Mouse (Mus musculus) spleen, postnatal 36 days (tissue): ENCODE results near the gene Tbc1d24.

ENCODE experiments used
- DNase-seq, 2 experiments: peaks; one replicate each; pipeline ENCODE4 v3.0.0; 2022; ENCODE audit warnings: low spot score in 2 of 2, mixed read lengths in 1 of 2

Gene Tbc1d24

DNA sequence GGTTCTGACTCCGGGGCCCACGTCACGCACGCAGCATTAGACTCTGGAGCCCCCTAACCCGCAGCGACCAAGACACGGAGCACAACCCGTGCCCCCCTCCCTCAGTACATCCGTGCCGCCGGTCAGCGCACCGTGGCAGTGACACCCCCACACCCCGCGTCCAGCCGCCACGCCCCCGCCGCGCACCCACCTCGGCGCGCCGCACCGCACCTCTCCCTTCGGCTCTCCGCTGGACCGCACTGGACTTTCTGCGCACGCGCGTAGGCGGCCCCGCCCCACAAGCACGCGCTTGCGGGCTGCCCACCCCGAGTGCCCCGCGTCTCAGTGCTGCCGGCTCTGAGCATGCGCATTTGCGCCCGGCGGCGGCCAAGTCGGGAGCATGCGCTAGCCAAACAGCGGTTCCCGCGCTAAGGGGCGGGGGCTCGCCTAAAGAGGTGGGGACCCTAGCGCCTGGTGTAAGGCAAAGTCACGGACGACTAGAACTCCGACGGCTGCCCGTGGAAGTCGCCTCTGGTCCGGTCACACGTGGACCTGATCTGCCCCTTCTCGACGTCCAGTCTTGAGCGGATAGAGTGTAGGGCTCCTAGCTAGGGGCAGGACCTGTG lies at the start of gene Tbc1d24:
Gene Tbc1d24 (minus strand): TSS at position 279 of the 605 bp plus-strand sequence.
- peak; percentile 84 to 85 for DNase-seq

DNA sequence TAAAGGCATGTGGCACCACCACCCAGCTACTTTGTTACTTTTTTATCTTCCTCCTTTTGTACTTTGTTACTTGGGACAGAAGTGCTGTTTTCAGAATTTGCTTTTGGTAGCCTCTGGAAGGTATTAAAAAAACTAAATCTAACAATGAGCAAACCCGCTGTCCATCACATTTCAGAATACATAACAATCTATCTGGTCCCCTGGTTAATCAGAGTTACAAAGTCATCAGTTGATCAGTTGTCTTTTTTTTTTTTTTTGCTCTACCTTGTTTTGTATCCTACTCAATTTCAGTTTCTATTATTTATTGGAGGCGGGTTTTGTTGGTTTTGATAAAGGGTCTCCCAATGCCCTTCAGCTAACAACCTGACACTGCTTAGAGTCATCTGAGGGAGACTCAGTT lies 47.0 kb upstream of the Tbc1d24 start:
- no peak for DNase-seq

DNA sequence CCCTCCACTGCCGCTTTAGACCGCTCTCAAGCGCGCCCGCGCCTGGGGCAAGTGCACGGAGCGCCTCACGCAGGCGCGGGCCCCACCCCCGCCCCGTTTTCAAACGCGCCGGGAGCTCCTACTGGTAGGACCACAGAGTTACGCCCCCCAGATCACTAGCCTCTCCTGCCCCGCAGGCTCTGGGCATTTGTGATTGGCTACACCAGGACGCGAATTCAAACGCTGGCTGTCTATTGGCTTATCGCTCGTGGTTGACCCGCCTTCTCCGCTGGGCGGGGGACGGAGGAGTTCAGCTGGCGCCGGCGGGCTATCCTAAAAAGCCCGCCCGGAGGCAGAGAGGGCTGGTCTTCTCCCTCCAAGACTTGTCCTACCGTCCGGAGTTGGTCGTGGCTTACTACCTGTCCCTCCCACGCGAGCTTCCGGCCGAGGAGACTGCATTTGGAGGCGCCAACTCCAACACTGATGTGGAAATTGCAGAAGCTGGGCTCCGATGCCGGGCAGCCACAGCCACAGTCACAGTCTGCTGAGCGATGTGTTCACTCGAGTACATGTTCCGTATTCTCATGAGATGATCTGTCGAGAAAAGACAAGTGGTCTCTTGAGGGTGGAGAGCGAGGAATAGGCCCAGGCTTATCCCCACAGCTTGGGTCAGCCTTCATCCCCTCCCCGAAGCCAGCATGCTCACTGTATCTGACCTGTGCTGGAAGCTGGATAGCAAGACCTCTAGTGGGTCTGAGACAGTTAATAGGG lies 46.1 kb upstream of the Tbc1d24 start, which contains the start of gene Ccnf:
Gene Ccnf (minus strand): TSS at position 165 of the 750 bp plus-strand sequence.
- peak; percentile 98 for DNase-seq

DNA sequence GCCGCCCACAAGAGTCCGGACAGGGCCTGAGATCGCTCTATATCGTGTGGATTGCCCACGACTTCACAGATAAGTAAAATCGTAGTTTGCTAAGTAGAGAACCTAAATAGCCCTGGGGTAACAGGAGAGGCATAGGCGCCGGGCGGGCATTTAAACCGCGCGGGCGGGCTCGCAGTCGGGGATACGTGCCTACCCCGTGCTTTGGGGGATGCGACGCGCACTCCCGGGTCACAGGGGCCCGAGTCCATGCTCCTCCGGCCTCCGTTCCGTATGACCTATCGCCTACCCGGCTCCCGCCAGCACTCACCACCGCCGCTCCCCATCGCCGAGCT lies 45.6 kb upstream of the Tbc1d24 start:
- DNase-seq: no peak

DNA sequence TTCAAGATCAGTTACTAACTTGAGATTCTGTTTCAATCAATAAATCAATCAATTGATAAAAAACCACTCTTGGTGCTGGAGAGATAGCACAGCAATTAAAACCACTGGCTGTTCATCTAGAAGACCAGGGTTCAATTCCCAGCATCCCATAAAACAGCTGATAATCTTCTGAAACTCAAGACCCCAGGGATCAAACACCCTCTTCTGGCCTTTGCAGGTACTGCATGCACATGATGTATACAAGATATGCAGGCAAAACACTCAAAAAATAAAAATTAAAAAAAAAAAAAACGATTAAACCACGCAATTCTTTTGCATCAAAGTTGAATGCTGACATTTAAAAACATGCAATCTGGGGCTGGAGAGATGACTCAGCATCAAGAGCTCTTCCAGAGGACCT lies 43.3 kb upstream of the Tbc1d24 start:
- no peak for DNase-seq

DNA sequence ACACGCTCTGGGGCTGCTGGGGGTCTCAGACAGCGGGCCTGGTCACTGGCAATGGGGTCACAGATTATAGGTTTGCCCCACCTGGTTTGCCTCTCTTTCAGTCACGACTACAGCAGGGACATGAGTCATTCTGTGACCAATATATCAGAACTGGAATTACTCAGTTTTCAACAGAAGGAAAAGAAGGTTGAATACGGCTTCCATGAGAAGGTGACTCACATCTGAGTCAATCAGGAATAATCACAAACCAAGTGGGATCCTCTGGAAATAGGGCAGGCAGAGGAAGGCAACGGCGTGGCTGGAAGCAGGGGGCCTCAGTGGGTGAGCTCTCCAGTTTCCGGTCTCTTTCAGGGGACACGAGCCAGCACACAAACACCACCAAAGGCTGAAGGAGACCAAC lies 38.7 kb upstream of the Tbc1d24 start:
- DNase-seq: no peak

DNA sequence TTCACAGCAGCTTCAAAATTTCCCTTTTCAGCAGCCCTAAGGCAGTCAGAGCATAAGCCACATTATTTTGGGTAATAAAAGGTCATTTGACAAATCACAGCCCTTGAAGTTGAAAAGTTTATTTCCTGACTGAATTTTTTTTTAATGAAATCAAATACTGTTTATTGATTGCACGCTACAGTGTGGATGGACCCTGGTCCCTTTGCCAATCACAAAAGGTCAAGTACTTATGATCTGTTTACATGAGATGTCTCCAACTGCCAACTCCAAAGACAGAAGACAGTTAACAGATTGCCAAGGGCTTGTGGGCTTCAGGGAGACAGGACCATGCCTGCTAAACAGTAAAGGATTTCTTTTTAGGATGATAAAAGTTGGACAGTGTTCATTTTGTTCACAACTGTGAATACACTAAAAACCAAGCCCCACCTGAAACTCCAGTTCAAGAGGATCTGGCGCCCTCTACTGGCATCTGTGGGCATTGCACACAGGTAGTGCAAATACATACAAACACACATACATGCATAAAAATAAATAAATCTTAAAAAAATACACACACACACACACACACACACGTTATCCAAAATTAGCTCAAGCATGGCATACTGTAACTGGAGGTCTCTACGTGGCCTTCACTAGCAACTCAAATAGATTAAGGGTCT lies 38.1 kb upstream of the Tbc1d24 start:
- peak in 1 of 2 experiments; percentile 29 for DNase-seq

DNA sequence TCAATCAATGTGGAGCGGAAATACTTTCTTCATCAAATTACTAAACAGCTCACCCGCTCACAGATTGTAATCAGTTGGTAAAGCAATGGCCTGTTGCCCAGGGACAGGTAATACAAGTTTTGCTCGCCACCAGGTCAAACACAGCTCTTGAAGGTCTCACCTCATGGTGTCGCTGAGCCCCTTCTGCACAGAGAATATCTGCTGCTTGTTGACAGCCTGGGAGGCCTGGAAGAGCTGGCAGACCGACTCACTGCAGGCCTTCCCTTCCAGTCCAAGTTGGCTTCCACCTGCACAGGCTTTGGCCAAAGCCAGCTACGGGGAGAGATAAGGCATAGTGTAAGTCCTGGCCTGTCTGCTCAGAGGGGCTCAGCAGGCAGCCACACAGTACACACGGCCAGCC lies 31.6 kb upstream of the Tbc1d24 start:
- no peak for DNase-seq

DNA sequence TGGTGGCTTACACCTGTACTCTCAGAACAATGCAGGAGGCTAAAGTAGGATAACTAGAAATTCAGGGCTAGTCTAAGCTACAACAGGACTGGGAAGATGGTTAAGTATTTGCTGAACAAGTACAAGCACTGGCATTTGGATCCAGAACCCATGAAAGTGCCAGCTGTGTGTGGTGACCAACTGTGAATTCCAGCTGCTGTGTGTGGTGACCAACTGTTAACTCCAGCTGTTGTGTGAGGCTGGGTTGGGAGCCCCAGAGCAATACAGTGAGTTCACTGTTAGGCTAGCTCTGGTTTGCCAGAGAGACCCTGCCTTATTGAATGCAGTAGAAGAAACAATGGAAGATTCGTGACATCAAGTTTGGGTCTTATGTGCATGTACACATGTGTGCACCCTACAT lies 31.1 kb upstream of the Tbc1d24 start:
- no peak for DNase-seq

DNA sequence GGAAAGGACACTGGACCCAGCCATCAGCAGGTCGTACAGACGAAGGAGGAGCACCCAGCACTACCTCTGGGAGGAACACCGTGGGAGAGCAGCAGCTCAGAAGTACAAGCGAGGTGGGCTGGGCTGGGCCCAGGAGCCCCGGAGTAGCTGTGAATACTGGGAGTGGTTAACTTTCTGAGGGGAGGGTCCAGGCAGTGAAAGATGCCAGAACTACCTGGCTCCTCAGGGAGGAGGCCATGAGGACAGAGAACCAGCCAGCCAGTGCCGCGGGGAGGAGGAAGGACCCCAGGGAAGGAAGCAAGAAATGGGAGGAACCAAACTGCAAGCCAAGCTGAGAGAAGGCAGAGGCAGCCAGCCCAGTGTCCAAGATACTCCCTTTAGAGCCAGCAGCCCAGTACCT lies 22.6 kb upstream of the Tbc1d24 start:
- DNase-seq: no peak

DNA sequence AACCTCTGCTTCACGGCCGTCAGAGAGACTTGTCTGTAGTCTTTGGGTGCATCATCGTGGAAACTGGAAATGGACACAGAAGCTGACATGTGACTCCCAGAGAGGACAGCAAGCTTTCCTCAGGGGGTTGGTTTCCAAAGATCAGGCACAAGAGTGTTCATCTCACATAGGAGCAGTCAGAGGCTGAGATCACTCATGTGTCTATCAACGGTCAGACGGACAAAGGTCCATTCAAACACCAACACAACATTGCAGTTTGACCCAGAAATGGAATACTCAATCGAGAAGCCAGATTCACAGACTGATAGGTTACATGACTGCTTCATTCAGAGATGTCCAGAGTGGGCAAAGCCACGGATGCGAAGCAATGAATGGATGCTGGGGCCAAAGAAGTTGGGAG lies 21.4 kb upstream of the Tbc1d24 start:
- no peak for DNase-seq

DNA sequence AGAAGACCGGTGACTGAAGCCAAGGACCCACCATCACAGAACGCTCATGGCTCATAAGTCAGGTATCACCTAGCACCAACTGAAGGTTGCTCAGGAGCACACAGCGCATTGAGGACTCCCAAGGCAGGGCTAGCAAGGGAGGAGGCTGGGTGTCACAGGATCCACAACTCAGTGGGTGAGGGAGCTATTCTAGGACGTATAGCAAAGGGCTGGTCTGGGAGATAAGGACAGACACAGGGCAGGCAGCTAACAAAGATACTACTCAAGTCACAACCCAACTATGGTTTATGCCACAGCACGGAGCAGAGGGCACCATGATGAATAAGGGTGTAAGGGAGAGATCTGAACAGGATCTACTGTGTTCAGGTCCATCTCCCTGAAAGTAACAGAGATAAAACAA lies 20.5 kb upstream of the Tbc1d24 start:
- peak; percentile 30 to 52 for DNase-seq

DNA sequence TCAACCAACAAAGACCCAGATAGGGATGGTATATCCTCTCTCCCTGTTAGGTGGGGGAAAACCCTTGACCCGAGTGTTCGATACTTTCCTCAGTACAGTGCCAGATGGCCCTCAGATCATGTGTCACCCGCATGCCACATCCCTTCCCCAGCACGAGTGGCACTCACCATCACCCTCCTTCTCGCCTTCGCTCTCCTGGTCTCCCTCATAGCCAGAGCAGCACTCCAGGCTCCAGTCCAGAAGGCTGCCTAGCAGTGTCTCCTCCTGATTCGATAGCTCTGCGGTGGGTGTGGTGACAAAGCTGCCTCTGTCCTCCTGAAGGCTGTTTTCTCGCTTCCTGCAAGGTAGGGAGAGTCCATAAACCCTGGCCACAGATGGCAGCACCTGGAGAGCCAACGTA lies 19.4 kb upstream of the Tbc1d24 start:
- DNase-seq: no peak

DNA sequence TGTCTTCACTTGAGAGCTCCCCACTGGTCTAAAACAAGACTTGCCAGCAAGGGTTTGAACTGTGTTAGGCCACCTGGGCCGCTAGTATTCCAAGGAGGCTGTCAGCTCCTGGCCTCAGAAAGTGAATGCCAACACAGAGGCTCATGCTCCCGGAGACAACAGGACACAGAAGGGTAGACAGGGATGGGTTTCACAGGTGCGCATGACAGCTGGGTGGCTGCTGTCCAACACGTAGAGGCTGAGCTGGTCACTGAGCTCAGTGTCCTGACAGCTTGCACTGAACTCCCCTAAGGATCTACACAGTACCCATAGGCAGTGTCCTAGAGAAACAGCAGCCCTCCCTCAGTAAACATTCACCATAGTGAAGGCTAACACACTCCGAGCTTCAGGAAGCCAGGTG lies 18.2 kb upstream of the Tbc1d24 start:
- DNase-seq: no peak

DNA sequence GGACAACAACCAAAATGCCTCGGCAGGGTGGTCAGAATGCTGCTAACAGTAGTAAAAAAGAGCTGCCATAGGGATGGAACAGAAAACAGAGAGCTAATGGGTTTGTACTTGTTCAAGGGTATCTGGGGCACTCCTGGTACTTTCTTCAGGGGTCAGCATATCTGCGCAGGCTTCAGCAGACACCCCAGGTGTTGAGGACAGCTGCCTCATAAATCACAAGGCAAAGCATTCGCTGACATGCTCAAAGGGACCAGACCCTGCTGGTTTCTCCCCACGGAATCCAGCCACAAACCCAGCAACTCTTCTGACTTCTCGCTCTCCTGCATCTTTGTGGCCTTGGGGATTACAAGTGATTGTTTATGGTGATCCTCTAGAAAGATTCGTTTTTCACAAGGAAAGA lies 17.3 kb upstream of the Tbc1d24 start:
- DNase-seq: no peak

DNA sequence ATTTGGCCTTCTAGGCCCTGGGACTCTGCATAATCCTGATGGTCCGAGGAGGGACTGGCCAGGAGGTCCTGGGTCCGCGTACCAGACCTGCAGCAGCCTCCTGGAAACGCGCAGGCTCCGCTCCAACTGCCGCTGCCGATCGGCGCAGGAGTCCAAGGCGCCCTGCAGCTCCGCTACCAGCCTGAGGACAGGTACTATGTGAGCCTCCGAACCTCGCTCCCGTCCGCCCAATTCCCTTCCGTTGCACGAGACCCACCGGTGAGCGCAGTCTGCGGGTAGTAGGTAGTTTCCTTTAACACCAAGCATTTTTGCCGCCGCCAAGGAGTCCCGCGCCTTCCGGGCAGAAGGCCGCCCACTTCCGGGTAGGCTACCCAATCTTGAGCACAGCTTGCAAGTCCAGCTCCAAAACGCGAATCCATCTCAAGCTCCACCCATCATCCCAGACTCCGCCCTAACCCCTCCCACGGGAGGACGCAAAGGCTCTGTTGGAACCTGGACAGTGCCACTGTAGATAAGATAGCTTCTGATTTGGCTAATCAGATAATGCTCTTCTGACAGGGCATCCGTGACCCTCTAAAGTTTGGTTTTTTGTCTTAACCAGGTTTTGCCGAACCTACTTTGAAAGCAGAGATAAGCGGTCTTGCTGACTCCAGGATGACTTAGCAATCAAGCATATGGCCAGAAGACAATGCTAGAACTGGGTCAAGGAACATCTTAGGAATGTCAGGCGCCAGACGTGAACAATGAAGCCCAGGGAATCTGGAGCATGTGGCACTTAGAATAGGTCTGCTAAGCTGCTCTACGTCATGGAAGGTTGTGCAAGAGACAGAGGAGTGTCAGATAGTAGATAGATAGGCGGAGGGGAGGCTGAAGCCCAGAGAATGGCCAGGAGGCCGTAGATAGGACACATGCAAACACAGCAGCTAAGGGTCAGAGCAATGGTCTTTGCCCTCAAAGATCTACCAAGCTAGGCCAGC lies 15.4 kb upstream of the Tbc1d24 start, which contains the start of gene Tedc2:
Gene Tedc2 (minus strand): TSS at position 417 of the 977 bp plus-strand sequence.
- DNase-seq: peak; percentile 92 to 95

DNA sequence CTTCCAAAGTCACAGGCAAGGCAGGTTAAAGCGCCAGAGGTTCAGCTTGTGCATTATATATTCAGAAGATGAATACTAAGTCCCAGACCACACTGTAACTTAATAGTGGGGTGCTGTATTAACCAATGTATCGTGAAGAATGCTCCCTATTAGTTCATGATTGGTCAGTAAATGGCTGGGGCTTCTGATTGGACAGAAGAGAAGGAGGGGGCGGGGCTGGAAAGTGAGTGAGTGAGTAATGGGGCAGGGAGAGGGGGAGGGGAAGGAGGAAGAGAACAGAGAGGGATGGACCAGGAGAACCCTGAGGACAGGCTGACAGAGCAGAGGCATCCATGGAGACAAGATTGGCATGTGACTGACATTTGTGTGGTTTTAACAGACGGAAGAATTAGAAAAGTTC lies 11.5 kb upstream of the Tbc1d24 start:
- DNase-seq: no peak

DNA sequence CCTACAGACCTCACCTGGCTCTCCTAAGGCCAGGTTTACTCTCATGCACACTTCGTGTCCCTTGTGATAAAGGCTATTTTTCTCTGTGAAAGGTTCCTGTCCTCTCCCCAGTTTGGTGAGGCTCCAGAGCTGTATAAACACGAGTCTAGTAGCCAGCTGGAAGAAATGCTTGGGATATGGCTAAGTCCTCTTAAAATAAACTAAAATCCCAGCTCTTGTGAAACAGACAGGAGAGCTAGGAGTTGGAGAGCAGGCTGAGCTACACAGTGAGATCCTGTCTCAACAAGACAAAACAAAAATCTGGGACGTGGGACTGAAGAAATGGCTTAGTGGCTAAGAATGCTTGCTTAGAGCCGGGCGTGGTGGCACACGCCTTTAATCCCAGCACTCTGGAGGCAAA lies 7.8 kb upstream of the Tbc1d24 start:
- no peak for DNase-seq

DNA sequence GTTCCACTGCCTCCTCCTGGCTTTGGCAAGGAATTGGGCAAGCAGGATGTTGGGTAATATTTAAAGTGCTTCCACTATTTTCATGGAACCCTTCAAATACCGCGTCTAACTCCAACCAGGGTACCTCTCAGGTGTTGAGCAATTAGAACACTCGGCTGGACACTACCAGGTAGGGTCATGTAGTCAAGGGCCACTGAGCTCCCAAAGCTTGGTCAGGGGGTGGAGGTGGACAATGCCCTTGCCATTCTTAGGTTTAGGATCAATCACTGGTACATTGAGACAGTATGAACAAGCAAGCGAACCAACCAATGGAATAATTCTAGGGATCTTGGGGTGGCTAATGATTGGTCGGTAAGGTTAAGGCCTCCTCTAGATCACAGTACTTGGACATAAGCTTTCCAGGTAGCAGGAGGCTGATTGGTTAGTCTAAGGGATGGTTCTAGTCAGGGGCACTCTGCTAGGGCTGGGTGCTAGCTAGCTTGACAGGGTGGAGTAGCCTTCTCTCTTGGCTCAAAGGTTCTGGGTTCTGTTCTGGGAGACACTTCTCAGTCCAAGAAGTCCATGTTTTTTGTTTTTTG lies 7.2 kb upstream of the Tbc1d24 start:
- no peak for DNase-seq

DNA sequence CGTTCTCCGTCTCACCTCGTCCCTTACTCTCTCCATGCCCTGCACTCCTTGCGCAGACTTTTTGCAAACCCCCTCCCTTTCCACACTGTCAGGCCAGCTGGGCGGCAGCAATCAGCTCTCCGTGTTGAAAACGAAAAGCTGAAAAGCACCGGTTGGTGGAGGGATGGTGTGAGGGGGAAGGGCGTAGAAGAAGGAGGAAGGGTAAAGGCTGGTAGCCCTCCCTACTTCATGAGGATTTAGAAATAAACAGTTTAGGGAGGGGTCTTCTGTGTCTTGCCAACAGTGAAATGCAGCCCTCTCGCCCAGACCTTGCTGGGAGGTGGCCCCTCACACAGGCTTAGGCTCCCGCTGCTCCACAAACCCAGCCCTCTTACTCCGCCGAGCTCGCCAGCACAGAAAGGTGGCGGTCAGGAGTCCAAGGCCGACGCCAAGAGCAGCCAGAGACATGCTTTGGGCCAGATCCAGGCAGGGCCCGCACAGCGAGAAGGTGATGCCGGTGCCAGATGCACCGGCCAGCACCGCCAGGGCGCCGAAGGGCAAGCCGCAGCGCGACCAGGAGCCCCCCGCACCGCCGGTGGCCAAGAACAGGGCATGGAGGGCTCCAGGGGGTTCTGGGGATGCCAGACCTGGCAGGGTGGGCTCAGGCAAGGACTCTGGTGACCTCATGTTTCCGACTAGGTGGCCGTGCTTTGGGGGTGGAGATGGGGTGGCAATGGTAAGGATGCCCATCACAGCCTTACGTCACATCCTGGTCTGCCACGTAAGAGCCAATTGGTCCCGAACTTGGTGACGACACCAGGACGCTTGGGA lies 6.5 kb upstream of the Tbc1d24 start:
- DNase-seq: no peak

DNA sequence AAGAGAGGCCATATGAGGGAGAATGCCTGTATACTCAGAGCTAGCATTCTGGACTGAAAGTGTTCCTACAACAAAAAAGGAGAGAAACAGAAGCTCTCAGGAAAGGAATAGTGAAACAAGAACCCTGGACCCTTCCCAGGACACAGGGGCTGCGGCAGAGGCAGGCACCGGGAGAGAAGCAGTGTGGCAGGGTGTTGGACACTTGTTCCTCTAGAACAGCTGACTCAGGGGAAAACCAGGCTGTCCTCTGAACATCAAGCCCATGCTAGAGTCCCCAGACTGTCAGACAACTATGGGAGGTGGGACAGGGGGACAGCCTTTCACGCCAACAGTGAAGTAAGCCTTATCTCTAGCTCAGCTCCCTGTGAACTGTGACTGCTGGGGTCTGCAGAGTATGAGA lies 5.2 kb upstream of the Tbc1d24 start:
- DNase-seq: no peak
